Mouse (Mus musculus) gastrocnemius, postnatal 14 days (tissue): ENCODE measurements around the gene Sh3pxd2a. TPM values are rescaled to one million over a fixed set of nuclear protein-coding genes. Genes with fewer than 3 reads are reported as not detected.

Experiments
- DNase-seq: peaks from one replicate; pipeline ENCODE4 v3.0.0; 2021; ENCODE audit warnings: mixed read lengths
- intact Hi-C: fragments of 180-260 bp; cut with DNase I; formaldehyde crosslinking; loops from one replicate; pipeline ENCODE4 v1.15.1; 2025; ENCODE audit warnings: low total_unique reads
- total RNA-seq, 2 experiments: library from RNA; stranded (reverse); gene quantifications; 2 replicates each; pipeline ENCODE4 v1.2.3; 2021

The Sh3pxd2a gene
- total RNA-seq, 2 experiments from 2014 or later: 50.6 to 58.9 TPM

GRCm38 (mm10) chr19:47269729-47270128, 194.5 kb downstream of the Sh3pxd2a start:
- intact Hi-C loops: loop anchor here (10.0 kb wide), 1 partner anchor 225 kb away; no protein-coding TSS in a partner anchor

GRCm38 (mm10) chr19:47267066-47267465, 197.1 kb downstream of the Sh3pxd2a start:
- intact Hi-C loops: loop anchor here (2.0 to 10.0 kb wide), 2 partner anchors 72 to 228 kb away; no protein-coding TSS in a partner anchor
- no peak for DNase-seq

More at GRCm38 (mm10) chr19:47269729-47270128, 194.5 kb downstream of the Sh3pxd2a start:
- DNase-seq: no peak

DNA sequence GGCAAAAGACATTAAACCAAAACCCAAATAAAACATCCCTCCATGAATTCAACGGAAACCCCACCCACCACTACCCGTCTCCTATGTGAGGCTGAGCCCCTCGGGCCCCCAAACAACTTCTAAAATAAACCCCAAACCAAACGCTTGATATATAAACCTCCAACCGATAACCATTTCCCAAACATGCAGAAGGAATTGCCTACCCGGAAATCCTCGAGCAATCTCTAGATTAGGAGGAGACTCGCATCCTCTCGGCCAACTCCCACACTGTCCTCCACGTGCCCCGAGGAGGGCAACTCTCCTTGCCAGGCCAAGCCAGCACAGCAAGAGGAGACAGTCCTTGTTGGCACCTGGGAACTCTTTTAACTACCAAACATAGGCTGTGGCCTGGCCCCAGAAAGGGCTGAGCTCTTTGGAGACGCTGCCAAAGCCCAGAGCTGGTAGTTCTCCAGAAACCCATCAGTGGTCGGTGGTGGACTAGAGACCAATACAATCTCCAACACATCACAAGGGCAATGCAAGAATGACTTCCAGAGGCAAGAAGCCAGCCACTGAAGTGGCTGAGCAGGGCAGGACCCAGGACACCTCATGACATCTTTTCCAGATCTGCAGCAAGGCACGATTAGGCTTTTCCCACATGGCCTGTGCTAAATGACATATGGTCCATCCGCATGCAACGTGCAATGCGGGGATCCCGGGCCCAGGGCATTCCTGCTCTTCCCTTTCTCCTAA, 198.0 kb downstream of the Sh3pxd2a start:
- no peak for DNase-seq
- intact Hi-C loops: loop anchor here (2.0 to 10.0 kb wide), 2 partner anchors 73 to 229 kb away; no protein-coding TSS in a partner anchor

DNA sequence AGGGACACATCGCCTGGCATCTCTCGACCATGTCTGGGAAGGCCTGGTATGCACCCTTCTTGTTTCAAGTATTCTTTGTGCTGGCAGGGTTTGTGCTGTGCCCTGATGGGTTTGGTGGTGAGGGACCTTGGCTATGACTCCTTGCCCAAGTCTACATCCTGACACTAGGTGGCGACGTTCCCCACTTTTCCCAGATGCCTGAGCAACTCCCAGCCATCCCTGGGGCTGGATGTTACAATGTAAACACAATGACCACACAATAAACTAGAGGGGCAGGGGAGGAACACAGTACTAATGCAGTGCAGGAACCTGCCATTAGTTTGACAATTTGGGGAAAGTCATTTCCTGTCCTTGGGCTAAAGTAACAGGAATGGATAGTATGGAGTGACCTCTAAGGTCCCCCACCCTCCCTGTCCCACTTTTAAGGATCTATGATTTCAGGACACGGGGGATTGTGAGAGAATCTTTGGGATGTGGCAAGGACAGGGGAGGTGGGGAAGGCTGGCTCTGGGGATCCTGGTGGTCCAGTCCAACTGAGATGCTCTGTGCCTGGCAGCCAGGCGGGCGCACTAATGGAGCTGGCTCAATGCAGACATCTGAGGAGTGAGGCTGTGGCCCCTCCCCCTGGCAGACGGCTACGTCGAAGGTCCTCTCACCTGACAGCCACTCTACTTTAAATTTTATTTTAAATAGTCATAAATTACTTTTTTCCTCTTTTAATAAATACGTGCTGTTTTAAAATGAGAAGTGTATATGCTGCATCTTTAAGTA, 199.7 kb downstream of the Sh3pxd2a start:
- DNase-seq: peak; percentile 73
- intact Hi-C loops: loop anchor here (10.0 kb wide), 1 partner anchor 230 kb away; no protein-coding TSS in a partner anchor

GRCm38 (mm10) chr19:47263621-47264020, 200.6 kb downstream of the Sh3pxd2a start:
- no peak for DNase-seq
- intact Hi-C loops: loop anchor here (2.0 to 10.0 kb wide), 2 partner anchors 87 to 231 kb away; no protein-coding TSS in a partner anchor

DNA sequence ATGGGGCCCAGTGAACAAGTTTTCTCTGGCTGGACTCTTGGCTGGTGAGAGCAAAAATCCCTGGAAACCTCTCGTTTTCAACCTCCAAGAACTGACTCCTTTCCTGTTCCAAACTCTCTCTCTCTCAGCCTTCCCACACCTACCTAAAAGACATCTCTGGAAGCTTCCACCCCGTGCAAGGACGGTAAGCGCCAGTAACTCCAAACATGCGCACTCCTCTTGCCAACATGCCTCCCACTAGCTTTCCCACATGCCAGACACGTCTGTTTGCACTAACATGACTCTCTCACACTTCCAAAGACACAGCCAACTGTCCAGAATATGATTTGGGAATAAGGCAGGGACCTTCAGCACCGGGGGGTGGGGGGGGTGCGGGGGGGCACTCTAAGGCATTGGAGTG, 203.0 kb downstream of the Sh3pxd2a start:
- intact Hi-C loops: loop anchor here (10.0 kb wide), 1 partner anchor 234 kb away; no protein-coding TSS in a partner anchor
- no peak for DNase-seq

DNA sequence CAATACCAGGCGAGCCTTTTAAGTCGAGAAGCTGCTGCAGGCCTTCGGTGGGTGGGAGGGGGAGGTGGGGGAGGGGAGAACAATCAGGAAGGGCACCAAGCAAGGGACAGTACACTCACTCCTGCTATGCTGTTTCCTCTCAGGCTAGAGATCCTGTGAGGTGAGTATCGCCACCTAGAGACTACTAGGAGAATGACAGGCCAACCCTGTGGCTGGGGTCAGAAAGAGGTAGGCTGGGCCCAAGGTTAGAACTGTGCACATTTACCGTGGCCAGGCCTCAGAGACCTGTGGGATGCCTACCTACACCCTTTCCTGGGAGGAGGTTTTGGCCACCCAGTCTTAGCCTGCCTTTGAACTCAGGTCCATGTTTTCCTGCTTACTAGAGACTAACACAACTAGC, 204.6 kb downstream of the Sh3pxd2a start:
- no peak for DNase-seq
- intact Hi-C loops: no loop called here

GRCm38 (mm10) chr19:47255919-47256318, 208.3 kb downstream of the Sh3pxd2a start:
- intact Hi-C loops: no loop called here
- no peak for DNase-seq

DNA sequence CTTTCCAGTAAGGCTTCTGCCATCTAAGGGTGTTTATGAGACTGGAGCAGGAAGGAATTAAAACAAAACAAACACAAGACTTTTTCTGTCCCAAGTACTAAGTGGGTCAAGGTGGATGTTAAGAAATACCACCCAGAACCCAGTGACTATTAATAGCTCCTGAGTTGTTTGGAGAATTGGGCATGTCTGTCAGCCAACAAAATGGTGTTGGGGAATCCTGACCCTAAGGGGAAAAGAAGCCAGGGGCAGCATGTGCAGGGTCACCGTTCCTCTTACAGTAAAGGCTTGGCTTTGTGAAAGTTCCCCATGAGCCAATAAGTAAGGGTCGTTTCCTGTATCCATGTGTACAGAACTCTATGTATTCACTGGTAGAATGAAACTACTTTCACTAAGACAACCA, 209.2 kb downstream of the Sh3pxd2a start:
- intact Hi-C loops: no loop called here
- DNase-seq: no peak

GRCm38 (mm10) chr19:47253053-47253628, 211.1 kb downstream of the Sh3pxd2a start:
- intact Hi-C loops: no loop called here
- no peak for DNase-seq

GRCm38 (mm10) chr19:47250931-47251330, 213.3 kb downstream of the Sh3pxd2a start:
- DNase-seq: no peak
- intact Hi-C loops: no loop called here

- intact Hi-C loops: no loop called here
- DNase-seq: peak; percentile 64
Measured at GRCm38 (mm10) chr19:47248906-47249568, 215.2 kb downstream of the Sh3pxd2a start.

DNA sequence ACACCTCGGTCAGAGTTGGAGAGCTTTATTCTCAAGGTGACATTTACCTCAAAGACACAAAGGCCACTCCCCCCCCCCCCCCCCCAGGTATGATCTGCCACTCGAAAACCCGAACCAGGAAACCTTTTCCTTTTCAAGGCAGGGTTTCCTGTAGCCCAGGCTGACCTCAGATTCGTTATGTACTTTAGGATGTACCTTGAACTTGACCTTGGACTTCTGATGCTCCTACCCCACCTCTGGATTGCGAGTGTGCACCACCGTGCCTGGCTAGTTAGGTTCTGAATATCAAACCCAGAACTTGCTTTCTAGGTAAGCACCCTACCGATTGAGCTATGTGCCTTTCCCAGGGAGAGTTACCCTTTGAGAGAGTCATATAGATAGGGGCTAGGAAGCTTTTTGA, 215.9 kb downstream of the Sh3pxd2a start:
- DNase-seq: no peak

DNA sequence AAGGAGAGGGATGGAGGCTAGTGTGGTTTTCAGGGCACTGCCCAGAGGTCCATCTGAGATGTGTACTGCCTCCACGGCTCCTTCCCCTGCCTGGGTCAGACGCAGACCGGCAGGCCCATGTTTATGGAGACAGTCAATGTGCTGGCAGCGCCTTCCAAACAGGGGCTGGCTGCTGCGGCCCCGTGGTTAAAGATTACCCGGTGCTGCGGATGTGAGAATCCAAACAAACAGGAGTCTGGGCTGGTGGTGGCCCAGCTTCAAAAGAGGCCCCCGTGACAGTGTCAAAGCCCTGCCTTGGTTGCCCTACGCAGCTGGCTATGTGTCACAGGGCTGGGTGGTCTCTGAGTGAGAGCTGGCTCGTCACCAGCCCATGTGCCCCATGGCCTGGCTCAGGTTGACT, 216.4 kb downstream of the Sh3pxd2a start:
- no peak for DNase-seq
- intact Hi-C loops: no loop called here

More for the DNA sequence above, 215.9 kb downstream of the Sh3pxd2a start:
- intact Hi-C loops: no loop called here

DNA sequence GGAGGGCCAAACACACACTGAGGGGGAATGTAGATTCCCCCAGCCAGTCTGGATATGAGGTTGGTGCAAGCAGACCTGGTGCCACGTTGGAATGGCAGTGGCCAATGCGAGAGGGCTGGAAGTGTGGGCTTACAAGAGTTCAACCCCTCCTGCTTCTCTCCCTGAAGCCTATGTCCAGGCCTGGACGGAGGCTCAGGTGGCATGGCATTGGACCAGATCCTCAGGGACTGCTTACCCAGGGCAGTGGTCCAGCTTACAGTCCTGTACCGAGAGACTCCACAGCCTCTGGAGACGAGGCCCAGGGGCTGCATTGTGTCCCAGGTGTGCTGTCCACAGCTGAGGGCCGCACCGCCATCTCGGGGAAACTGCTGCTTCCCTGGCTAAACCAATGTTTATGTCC, 218.7 kb downstream of the Sh3pxd2a start:
- no peak for DNase-seq
- intact Hi-C loops: no loop called here

DNA sequence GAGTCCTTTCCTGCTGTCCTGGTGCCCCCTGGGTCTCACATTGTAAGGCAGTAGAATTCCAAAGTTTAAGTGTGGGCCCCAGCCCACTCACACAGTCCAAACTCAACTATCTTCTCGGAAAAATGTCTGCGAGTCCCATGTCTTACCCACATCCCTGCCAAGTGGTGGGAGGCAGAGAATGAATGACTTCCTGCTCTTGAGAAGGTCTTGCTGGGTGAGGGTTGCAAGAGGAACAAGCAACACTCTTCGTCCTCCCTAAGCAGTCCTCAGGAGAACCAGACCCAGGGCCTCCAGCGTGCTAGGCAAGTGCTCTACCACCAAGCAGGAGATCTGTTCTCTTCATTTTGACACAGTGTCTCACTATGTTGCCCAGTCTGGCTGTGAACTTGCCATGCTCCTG, 222.0 kb downstream of the Sh3pxd2a start:
- intact Hi-C loops: no loop called here
- DNase-seq: no peak

DNA sequence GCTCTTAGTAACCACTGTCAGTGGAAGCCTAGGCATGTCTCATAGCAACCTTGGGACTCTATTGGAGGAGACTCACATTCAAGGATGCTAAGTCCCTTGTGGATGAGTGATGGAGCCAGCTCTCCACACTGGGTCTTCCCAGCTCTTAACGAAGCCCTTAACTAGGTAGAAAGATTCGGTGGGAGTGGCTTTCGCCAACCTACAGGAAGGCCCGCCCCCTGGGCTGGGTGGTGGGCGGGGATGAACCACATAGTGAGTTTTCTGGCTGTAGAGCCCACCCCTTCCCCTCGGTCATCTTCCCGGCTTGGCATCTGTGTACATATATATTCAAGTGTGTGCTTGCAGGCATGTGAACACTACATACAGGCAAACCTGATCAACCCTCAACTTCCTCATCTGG, 223.2 kb downstream of the Sh3pxd2a start:
- DNase-seq: no peak
- intact Hi-C loops: no loop called here

GRCm38 (mm10) chr19:47240076-47240475, 224.1 kb downstream of the Sh3pxd2a start:
- DNase-seq: no peak
- intact Hi-C loops: no loop called here

DNA sequence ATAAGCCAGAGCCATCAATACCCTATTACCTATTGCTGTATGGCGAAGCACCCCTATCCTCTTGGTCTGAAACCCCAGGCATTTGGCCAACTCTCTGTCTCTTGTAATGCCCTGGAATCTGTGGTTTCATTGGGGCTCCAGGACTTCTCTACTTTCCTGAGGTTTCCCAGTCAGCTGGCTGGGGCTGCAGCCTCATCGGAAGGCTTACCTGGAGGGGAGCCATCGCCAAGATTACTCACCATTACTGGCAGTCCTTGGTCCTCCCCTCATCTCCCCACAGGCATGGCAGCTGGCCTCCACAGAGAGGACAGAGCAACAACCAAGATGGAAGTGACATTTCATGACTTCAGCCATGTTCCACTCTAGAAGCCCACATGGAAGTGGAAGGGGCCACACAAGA, 231.1 kb downstream of the Sh3pxd2a start:
- intact Hi-C loops: no loop called here

More for the DNA sequence above, 231.1 kb downstream of the Sh3pxd2a start:
- DNase-seq: no peak
